Mouse (Mus musculus): ENCODE measurements at regions not wholly inside any gene's neighbourhood (a gene's known extent, or its start where the extent isn't known, plus 50 kb on each side); places are given as distances from the start of the nearest gene placed in this dataset.

DNA sequence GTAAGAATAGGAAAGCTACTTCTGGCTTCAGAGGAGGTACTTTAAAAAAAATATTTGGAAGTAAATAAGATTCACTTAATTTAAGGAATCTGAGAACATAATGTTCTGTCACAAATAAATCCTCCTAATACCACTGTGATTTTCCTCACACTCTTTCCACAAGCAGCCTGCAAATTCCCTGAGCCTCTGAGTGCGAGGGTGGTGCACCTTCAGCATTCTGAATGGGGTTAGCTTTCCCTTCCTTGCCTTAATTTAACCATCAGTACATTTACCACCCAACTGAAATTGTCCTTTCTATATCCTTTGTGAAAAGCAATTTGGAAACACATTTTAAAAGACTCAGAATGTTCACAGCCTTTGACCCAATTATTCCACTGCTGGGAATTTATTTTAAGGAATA, 691.7 kb downstream of the Utrn start:
- H3K27me3 ChIP-seq, result no peaks in the 10 kb centered on the region
- WGBS, result 73% methylated on average over 1 of the region's 1 CpGs
- H3K9me3 ChIP-seq, result no peaks in the 10 kb centered on the region
- H3K4me1 ChIP-seq, result 0 out of 2 replicates have a peak, but pooled peaks cover 8% of the 10 kb centered on the region
- no peak overlapping the region for H3K4me2 ChIP-seq
- no peaks in the 10 kb centered on the region for H3K36me3 ChIP-seq
- no peak overlapping the region for H3K4me3 ChIP-seq
- no peak overlapping the region for H3K9ac ChIP-seq
- H3K27ac ChIP-seq, result no peak overlapping the region
- ATAC-seq (ENCODE audit: insufficient number of reproducible peaks, insufficient read depth, low FRiP score, low TSS enrichment, low read depth), result no peak

- Histone ChIP-seq H3K27me3 (no peaks in the 10 kb centered on the region), H3K9ac (no peak overlapping the region), H3K4me3 (no peak overlapping the region), H3K27ac (no peak overlapping the region), H3K9me3 (no peaks in the 10 kb centered on the region), H3K36me3 (no peaks in the 10 kb centered on the region), H3K4me2 (no peak overlapping the region), H3K4me1 (no peaks in the 10 kb centered on the region)
- no peak for ATAC-seq (ENCODE audit: insufficient number of reproducible peaks, insufficient read depth, low FRiP score, low TSS enrichment, low read depth)
- 80% methylated on average over 4 of the region's 4 CpGs for WGBS
Observed at GRCm38 (mm10) chr10:12180965-12181364, 688.2 kb downstream of the Utrn start.

DNA sequence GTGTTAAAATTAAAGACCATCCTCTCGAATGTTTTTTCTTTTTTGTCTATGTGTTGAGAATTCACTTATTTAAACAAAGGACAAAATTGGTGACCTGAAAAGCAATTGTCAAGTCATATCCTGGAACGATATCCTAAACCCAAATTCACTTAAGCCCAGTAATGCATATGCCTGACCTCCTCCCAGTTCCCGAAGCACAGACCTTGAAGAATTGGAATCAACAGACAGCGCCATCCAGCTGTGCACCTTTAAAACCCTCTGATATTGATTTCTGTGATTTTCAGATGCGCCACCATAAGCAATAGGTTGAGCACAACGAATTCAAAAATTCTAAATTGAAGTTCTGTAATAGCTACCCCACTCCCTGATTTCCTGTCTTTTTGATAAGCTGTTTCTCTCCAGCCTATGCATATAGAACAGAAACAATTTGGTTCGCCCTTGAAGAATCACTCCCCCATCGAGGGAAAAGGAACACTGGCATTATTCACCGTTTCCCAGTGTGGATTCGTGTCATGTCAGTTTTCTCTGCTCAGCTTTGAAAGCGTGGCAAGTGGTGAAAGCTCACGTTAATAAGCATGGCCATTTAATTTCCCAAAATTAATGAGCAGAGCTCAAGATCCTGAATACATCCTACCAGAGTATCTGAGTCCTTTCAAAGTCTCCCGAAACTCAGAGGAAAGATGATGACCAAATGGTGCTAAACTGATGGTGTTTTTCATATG, 682.1 kb downstream of the Utrn start:
- no peak overlapping the region for H3K4me3 ChIP-seq
- H3K36me3 ChIP-seq, result no peaks in the 10 kb centered on the region
- H3K9ac ChIP-seq, result no peak overlapping the region
- no peaks in the 10 kb centered on the region for H3K4me1 ChIP-seq
- no peak overlapping the region for H3K4me2 ChIP-seq
- WGBS, result 76% methylated on average over 13 of the region's 13 CpGs
- H3K27me3 ChIP-seq, result no peaks in the 10 kb centered on the region
- no peaks in the 10 kb centered on the region for H3K9me3 ChIP-seq
- H3K27ac ChIP-seq, result no peak overlapping the region
- ATAC-seq (ENCODE audit: insufficient number of reproducible peaks, insufficient read depth, low FRiP score, low TSS enrichment, low read depth), result no peak

DNA sequence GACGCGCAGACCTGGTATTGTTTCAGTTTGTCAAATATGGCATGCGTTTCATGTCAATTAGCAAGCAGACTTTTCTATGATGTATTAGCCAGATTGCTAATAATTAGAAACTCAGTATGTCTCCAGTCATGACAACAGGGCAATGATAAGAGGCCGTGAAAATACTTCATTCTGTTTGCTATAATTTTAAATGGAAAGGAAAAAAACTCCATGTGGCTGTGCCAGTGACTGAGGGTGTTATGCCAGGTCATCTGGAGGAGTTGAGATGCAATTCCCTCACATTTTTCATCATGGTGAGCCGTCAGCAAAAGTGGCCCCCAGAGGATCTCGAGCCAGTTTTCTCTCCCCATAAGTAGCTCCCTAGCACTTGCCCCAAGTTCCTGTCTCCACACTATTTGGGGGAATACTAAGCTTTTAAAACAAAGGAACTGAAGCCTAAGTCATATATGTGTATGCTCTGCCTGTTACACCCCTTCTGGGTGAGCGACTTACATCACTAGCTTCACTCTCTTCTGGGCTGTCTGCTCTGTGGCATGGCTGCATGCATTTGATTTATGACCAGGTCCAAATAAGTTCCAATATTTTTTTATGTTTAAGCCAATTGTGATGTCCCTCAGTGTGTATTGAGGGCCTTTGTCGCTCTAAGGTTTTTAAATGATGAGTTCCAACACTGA, 681.4 kb downstream of the Utrn start:
- Histone ChIP-seq H3K4me2 (no peak overlapping the region), H3K4me1 (no peaks in the 10 kb centered on the region), H3K27ac (no peak overlapping the region), H3K9ac (no peak overlapping the region), H3K27me3 (no peaks in the 10 kb centered on the region), H3K4me3 (no peak overlapping the region), H3K36me3 (no peaks in the 10 kb centered on the region), H3K9me3 (no peaks in the 10 kb centered on the region)
- no peak for ATAC-seq (ENCODE audit: insufficient number of reproducible peaks, insufficient read depth, low FRiP score, low TSS enrichment, low read depth)
- WGBS, result 75% methylated on average over 8 of the region's 8 CpGs

- Histone ChIP-seq H3K4me2 (no peak overlapping the region), H3K4me3 (no peak overlapping the region), H3K27ac (no peak overlapping the region), H3K9me3 (no peaks in the 10 kb centered on the region), H3K4me1 (no peaks in the 10 kb centered on the region), H3K27me3 (no peaks in the 10 kb centered on the region), H3K36me3 (no peaks in the 10 kb centered on the region), H3K9ac (no peak overlapping the region)
- WGBS, result 62% methylated on average over 3 of the region's 3 CpGs
- no peak for ATAC-seq (ENCODE audit: insufficient number of reproducible peaks, insufficient read depth, low FRiP score, low TSS enrichment, low read depth)
Observed at GRCm38 (mm10) chr10:12190435-12190834, 678.7 kb downstream of the Utrn start.

GRCm38 (mm10) chr10:12207301-12207700, 661.9 kb downstream of the Utrn start:
- Histone ChIP-seq H3K9me3 (no peaks in the 10 kb centered on the region), H3K4me1 (no peaks in the 10 kb centered on the region), H3K27ac (no peak overlapping the region), H3K36me3 (no peaks in the 10 kb centered on the region), H3K27me3 (no peaks in the 10 kb centered on the region), H3K9ac (no peak overlapping the region), H3K4me2 (no peak overlapping the region), H3K4me3 (no peak overlapping the region)
- WGBS, result 87% methylated on average over 2 of the region's 2 CpGs
- ATAC-seq (ENCODE audit: insufficient number of reproducible peaks, insufficient read depth, low FRiP score, low TSS enrichment, low read depth), result no peak

DNA sequence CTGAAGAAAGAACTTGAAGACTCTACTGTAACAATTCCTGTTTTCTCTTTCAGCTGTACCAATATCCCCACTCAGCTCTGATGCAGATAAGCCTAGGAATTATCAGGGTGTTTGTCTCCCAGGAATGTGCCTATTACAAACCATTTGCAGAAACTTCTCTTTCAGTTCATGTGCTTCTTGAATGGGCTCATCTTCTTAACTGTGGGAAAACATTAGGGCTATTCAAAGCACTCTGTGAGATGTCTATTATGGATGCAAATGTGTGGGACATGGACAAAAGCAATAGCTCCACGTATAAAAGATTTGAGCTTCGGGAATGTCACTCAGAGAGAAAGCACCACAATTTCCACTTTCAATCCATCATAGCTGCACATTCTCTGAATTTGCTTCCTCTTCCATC, 659.0 kb downstream of the Utrn start:
- 88% methylated on average over 2 of the region's 2 CpGs for WGBS

GRCm38 (mm10) chr10:12218879-12219278, 650.3 kb downstream of the Utrn start:
- no peaks in the 10 kb centered on the region for H3K9me3 ChIP-seq
- H3K9ac ChIP-seq, result no peak overlapping the region
- H3K4me3 ChIP-seq, result no peak overlapping the region
- H3K4me2 ChIP-seq, result no peak overlapping the region
- H3K4me1 ChIP-seq, result no peaks in the 10 kb centered on the region
- ATAC-seq (ENCODE audit: insufficient number of reproducible peaks, insufficient read depth, low FRiP score, low TSS enrichment, low read depth), result no peak
- H3K27me3 ChIP-seq, result no peaks in the 10 kb centered on the region
- H3K36me3 ChIP-seq, result no peaks in the 10 kb centered on the region
- H3K27ac ChIP-seq, result no peak overlapping the region

More for the DNA sequence above, 659.0 kb downstream of the Utrn start:
- no peak for ATAC-seq (ENCODE audit: insufficient number of reproducible peaks, insufficient read depth, low FRiP score, low TSS enrichment, low read depth)
- no peak overlapping the region for H3K9ac ChIP-seq
- H3K9me3 ChIP-seq, result no peaks in the 10 kb centered on the region
- no peaks in the 10 kb centered on the region for H3K36me3 ChIP-seq
- no peaks in the 10 kb centered on the region for H3K4me1 ChIP-seq
- H3K4me2 ChIP-seq, result no peak overlapping the region
- H3K4me3 ChIP-seq, result no peak overlapping the region
- H3K27me3 ChIP-seq, result no peaks in the 10 kb centered on the region
- H3K27ac ChIP-seq, result no peak overlapping the region

- Histone ChIP-seq H3K27me3 (no peaks in the 10 kb centered on the region), H3K4me1 (no peaks in the 10 kb centered on the region), H3K4me2 (no peak overlapping the region), H3K9ac (no peak overlapping the region), H3K27ac (no peak overlapping the region), H3K9me3 (no peaks in the 10 kb centered on the region), H3K4me3 (no peak overlapping the region), H3K36me3 (no peaks in the 10 kb centered on the region)
- WGBS, result 88% methylated on average over 1 of the region's 1 CpGs
- no peak for ATAC-seq (ENCODE audit: insufficient number of reproducible peaks, insufficient read depth, low FRiP score, low TSS enrichment, low read depth)
Observed at GRCm38 (mm10) chr10:12234141-12234540, 635.0 kb downstream of the Utrn start.

GRCm38 (mm10) chr10:12248853-12249252, 620.3 kb downstream of the Utrn start:
- 74% methylated on average over 3 of the region's 3 CpGs for WGBS
- ATAC-seq (ENCODE audit: insufficient number of reproducible peaks, insufficient read depth, low FRiP score, low TSS enrichment, low read depth), result no peak

DNA sequence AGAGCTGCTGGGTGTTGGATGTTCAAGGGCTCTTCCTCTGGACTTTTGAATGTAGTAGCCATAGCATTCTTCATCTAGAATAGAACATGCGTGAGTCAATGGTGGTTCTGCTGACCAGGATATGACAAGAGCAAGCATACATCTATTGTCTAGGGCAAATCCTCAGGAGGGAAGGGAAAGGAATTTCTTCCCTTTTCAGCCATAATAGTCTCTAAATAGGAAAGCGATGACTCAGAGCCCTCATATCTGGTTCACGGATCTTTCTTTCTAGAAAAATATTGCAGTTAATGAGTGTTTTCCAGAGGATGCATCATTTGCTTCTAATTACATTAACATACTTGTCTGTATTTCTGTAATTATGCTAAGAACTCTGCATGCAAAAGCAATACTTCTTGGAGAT, 615.9 kb downstream of the Utrn start:
- Histone ChIP-seq H3K4me2 (no peak overlapping the region), H3K27ac (no peak overlapping the region), H3K36me3 (no peaks in the 10 kb centered on the region), H3K4me3 (no peak overlapping the region), H3K4me1 (no peaks in the 10 kb centered on the region), H3K9ac (no peak overlapping the region), H3K27me3 (no peaks in the 10 kb centered on the region), H3K9me3 (no peaks in the 10 kb centered on the region)
- WGBS, result 77% methylated on average over 3 of the region's 3 CpGs
- no peak for ATAC-seq (ENCODE audit: insufficient number of reproducible peaks, insufficient read depth, low FRiP score, low TSS enrichment, low read depth)

More at GRCm38 (mm10) chr10:12248853-12249252, 620.3 kb downstream of the Utrn start:
- no peak overlapping the region for H3K9ac ChIP-seq
- no peak overlapping the region for H3K4me3 ChIP-seq
- no peaks in the 10 kb centered on the region for H3K4me1 ChIP-seq
- H3K4me2 ChIP-seq, result no peak overlapping the region
- no peaks in the 10 kb centered on the region for H3K36me3 ChIP-seq
- H3K9me3 ChIP-seq, result no peaks in the 10 kb centered on the region
- H3K27ac ChIP-seq, result no peak overlapping the region
- H3K27me3 ChIP-seq, result no peaks in the 10 kb centered on the region

DNA sequence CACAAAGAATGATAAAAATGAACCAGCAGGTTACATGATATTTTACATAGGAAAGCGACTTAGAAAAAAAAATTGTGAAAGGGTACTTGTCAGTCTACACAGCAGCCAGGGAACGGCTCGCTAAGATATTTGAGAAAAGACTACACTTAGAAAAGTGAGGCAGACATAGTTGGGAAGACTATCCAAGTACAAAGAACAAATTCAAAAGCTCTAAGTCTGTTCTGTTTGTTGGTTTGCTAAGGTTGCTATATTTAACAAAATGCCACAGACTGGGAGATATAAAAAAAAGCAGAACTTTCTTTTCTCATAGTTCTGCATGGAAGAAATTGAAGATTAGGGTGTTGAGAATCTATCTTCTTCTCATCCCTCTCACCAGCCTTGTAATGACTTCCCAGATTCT, 583.5 kb downstream of the Utrn start:
- no peak for ATAC-seq (ENCODE audit: insufficient number of reproducible peaks, insufficient read depth, low FRiP score, low TSS enrichment, low read depth)
- WGBS, result 82% methylated on average over 3 of the region's 3 CpGs
- no peak overlapping the region for H3K4me3 ChIP-seq
- H3K9ac ChIP-seq, result no peak overlapping the region
- H3K9me3 ChIP-seq, result no peaks in the 10 kb centered on the region
- H3K27ac ChIP-seq, result no peak overlapping the region
- no peaks in the 10 kb centered on the region for H3K4me1 ChIP-seq
- no peak overlapping the region for H3K4me2 ChIP-seq
- H3K36me3 ChIP-seq, result no peaks in the 10 kb centered on the region
- H3K27me3 ChIP-seq, result no peaks in the 10 kb centered on the region

Data from embryonic facial prominence, embryonic 13.5 days (tissue).